Comparison of ENCODE assay signal across 19 mouse cellular contexts in genomic region chr5:21046150-21047048, GRCm38 (mm10). TPM values are rescaled to one million over a fixed set of nuclear protein-coding genes. Genes with fewer than 3 reads are reported as not detected.
DNase-seq lines count a peak whose midpoint lies in the region; ATAC-seq and TF ChIP-seq lines count a peak whose summit lies in the region.
"Had no signal": no experiment of that assay in that cellular context is flagged by ENCODE, and none has a peak within 500 bp of the region (broad histone marks: within the 10 kb centered on the region; RNA-seq: fewer than 3 reads in every experiment).

No protein-coding gene starts in this region.

- no peak overlapping the region for H3K4me3 ChIP-seq in spleen, adult 2 months (ENCODE audit: extremely low read depth, insufficient read depth, insufficient read length)
- peak overlapping the region; percentile 18 to 29 for H3K4me3 ChIP-seq in MEL (ENCODE audit: control insufficient read depth in 1 of 2, insufficient read depth in 1 of 2, low read depth in 2 of 2, low read length in 2 of 2)
- no peak overlapping the region for H3K4me3 ChIP-seq in forebrain, embryonic 12.5 days (replicated peaks)
- H3K4me3 ChIP-seq: hindbrain, embryonic 12.5 days; midbrain, embryonic 13.5 days; myocyte had no signal

- WGBS in spleen, adult 2 months: 31% methylated on average over 7 of the region's 7 CpGs
- WGBS in forebrain, embryonic 12.5 days: 94% methylated on average over 7 of the region's 7 CpGs

- no peaks in the 10 kb centered on the region for H3K27me3 ChIP-seq in spleen, adult 2 months (ENCODE audit: control insufficient read depth, insufficient read depth, low read length)
- H3K27me3 ChIP-seq in MEL (ENCODE audit: control insufficient read depth in 1 of 2, insufficient read depth in 2 of 2, low read length in 2 of 2): no peaks in the 10 kb centered on the region
- no peaks in the 10 kb centered on the region for H3K27me3 ChIP-seq in forebrain, embryonic 12.5 days
- H3K27me3 ChIP-seq: hindbrain, embryonic 12.5 days; midbrain, embryonic 13.5 days had no signal

- H3K9me3 ChIP-seq in MEL (replicated peaks; ENCODE audit: insufficient read depth, low read length): no peaks in the 10 kb centered on the region
- H3K9me3 ChIP-seq in forebrain, embryonic 12.5 days: no peaks in the 10 kb centered on the region
- H3K9me3 ChIP-seq: hindbrain, embryonic 12.5 days; midbrain, embryonic 13.5 days had no signal

- peaks cover 61% of the 10 kb centered on the region for H3K79me2 ChIP-seq in MEL (ENCODE audit: control insufficient read depth, insufficient read depth, low read length, poor library complexity)

- no peak for TF ChIP-seq CTCF in spleen, adult 2 months (IDR thresholded peaks at IDR 0.05; ENCODE audit: extremely low read depth, insufficient read depth, insufficient read length, insufficient replicate concordance)
- no peak for TF ChIP-seq CTCF in MEL (IDR thresholded peaks at IDR 0.05 in 2 of 3, conservative IDR thresholded peaks at IDR 0.05 in 1 of 3; ENCODE audit: control insufficient read depth in 1 of 3, insufficient read depth in 1 of 3, low read depth in 2 of 3, low read length in 3 of 3, poor library complexity in 1 of 3, severe bottlenecking in 1 of 3)

- peak overlapping the region; percentile 8; the same call in 1 of the 2 replicates for H3K27ac ChIP-seq in spleen, adult 2 months (ENCODE audit: insufficient read depth, low read length)
- peak overlapping the region; percentile 70 for H3K27ac ChIP-seq in MEL (ENCODE audit: control insufficient read depth, low read depth, low read length)
- no peak overlapping the region for H3K27ac ChIP-seq in forebrain, embryonic 12.5 days
- H3K27ac ChIP-seq: hindbrain, embryonic 12.5 days; midbrain, embryonic 13.5 days had no signal

- TF ChIP-seq RAD21 in MEL (IDR thresholded peaks at IDR 0.05; ENCODE audit: low read depth, low read length): no peak

- H3K9ac ChIP-seq in MEL (ENCODE audit: control insufficient read depth, low read depth, low read length, poor library complexity, severe bottlenecking): peak overlapping the region; percentile 7
- H3K9ac ChIP-seq in forebrain, embryonic 12.5 days: no peak overlapping the region
- H3K9ac ChIP-seq: hindbrain, embryonic 12.5 days; midbrain, embryonic 13.5 days had no signal

- DNase-seq in spleen, adult 2 months (ENCODE audit: low read depth in 1 of 2, low spot score in 2 of 2): no peak
- DNase-seq in spleen, postnatal 14 days (ENCODE audit: low spot score in 2 of 2): no peak
- DNase-seq in MEL (ENCODE audit: low read depth, low spot score): peak; percentile 85
- peak; percentile 50 for DNase-seq in naive thymus-derived CD4-positive, alpha-beta T cell, adult 2 months (ENCODE audit: low read depth)
- DNase-seq in cerebellum, adult 9-11 months: no peak
- DNase-seq: cerebellum, adult 8-10 months; embryo, embryonic 11 days; gastrocnemius, postnatal 14 days; kidney, postnatal 10 days; lung, postnatal 10 days; spleen, adult 18-20 months had no signal

- H3K4me1 ChIP-seq in spleen, adult 2 months (ENCODE audit: control insufficient read depth, insufficient read depth, insufficient read length): peaks cover 7% of the 10 kb centered on the region; the same call in 1 of the 2 replicates
- H3K4me1 ChIP-seq in MEL (ENCODE audit: control insufficient read depth in 1 of 2, insufficient read depth in 2 of 2, low read length in 2 of 2): peaks cover 34 to 46% of the 10 kb centered on the region in 2 experiments
- H3K4me1 ChIP-seq in forebrain, embryonic 12.5 days: 0 out of 2 replicates have a peak, but pooled peaks cover 2% of the 10 kb centered on the region
- H3K4me1 ChIP-seq: hindbrain, embryonic 12.5 days had no signal

- H3K36me3 ChIP-seq in spleen, adult 2 months (ENCODE audit: control insufficient read depth, insufficient read depth, low read length): no peaks in the 10 kb centered on the region
- H3K36me3 ChIP-seq in MEL (ENCODE audit: control insufficient read depth in 1 of 2, insufficient read depth in 2 of 2, low read length in 2 of 2): peaks cover 0 to 77% of the 10 kb centered on the region in 2 experiments; a peak in 2 of 4 replicates
- H3K36me3 ChIP-seq in forebrain, embryonic 12.5 days (replicated peaks): no peaks in the 10 kb centered on the region
- H3K36me3 ChIP-seq: hindbrain, embryonic 12.5 days; midbrain, embryonic 13.5 days had no signal

- TF ChIP-seq EP300 in MEL (IDR thresholded peaks at IDR 0.05; ENCODE audit: low read depth in 1 of 2, low read length in 2 of 2): peak; percentile 86 to 90

- peak; percentile 51 for ATAC-seq in inflammation-experienced regulatory T-cells, adult 6 months
- no peak for ATAC-seq in forebrain, embryonic 12.5 days (ENCODE audit: low FRiP score)
- ATAC-seq: forebrain, embryonic 16.5 days; intestine, embryonic 16.5 days; midbrain, embryonic 13.5 days had no signal

- TF ChIP-seq POLR2A in spleen, adult 2 months (IDR thresholded peaks at IDR 0.05; ENCODE audit: low read depth, low read length): no peak
- TF ChIP-seq POLR2A in MEL (IDR thresholded peaks at IDR 0.05; ENCODE audit: control insufficient read depth in 1 of 2, insufficient read depth in 1 of 2, low read depth in 1 of 2, low read length in 2 of 2, poor library complexity in 1 of 2): no peak

- H3K4me2 ChIP-seq in forebrain, embryonic 12.5 days: no peak overlapping the region
- H3K4me2 ChIP-seq: heart, embryonic 11.5 days; hindbrain, embryonic 12.5 days; midbrain, embryonic 13.5 days had no signal

TF ChIP-seq in MEL, 35 proteins besides CTCF, POLR2A, EP300 and RAD21 (continues in another document):
- TF ChIP-seq MAZ (IDR thresholded peaks at IDR 0.05; ENCODE audit: low read depth, low read length) (no peak), NRF1 (IDR thresholded peaks at IDR 0.05; ENCODE audit: insufficient read depth, low read depth, low read length, poor library complexity, severe bottlenecking) (no peak), MAFK (IDR thresholded peaks at IDR 0.05; ENCODE audit: borderline replicate concordance, low read depth, low read length) (no peak), POLR2AphosphoS5 (IDR thresholded peaks at IDR 0.05; ENCODE audit: borderline replicate concordance, low read depth, low read length) (no peak), CHD1 (IDR thresholded peaks at IDR 0.05; ENCODE audit: low read depth, low read length) (no peak), USF2 (IDR thresholded peaks at IDR 0.05; ENCODE audit: borderline replicate concordance in 1 of 2, insufficient read depth in 1 of 2, low read depth in 1 of 2, low read length in 2 of 2) (no peak), ZKSCAN1 (IDR thresholded peaks at IDR 0.05; ENCODE audit: low read depth, low read length) (no peak), MEF2A (IDR thresholded peaks at IDR 0.05; ENCODE audit: extremely low read depth, insufficient replicate concordance, low read depth, low read length, poor library complexity, severe bottlenecking) (no peak), TCF12 (IDR thresholded peaks at IDR 0.05; ENCODE audit: low read depth, low read length) (peak; percentile 88), MYB (IDR thresholded peaks at IDR 0.05; ENCODE audit: low read depth, low read length) (no peak), ELF1 (IDR thresholded peaks at IDR 0.05; ENCODE audit: low read depth, low read length) (peak; percentile 20; the same call in 1 of the 2 replicates), MAX (IDR thresholded peaks at IDR 0.05; ENCODE audit: low read length) (peak; percentile 92), ZC3H11A (IDR thresholded peaks at IDR 0.05; ENCODE audit: low read depth, low read length) (no peak), SIN3A (IDR thresholded peaks at IDR 0.05; ENCODE audit: low read length) (peak; percentile 65), KAT2A (conservative IDR thresholded peaks at IDR 0.05; ENCODE audit: low read depth, low read length) (no peak), NELFE (IDR thresholded peaks at IDR 0.05; ENCODE audit: low read depth, low read length) (no peak), CHD2 (IDR thresholded peaks at IDR 0.05; ENCODE audit: low read length) (no peak), GABPA (IDR thresholded peaks at IDR 0.05; ENCODE audit: low read depth, low read length) (no peak), MYC (IDR thresholded peaks at IDR 0.05; ENCODE audit: low read depth, low read length) (peak; percentile 85), TAL1 (IDR thresholded peaks at IDR 0.05; ENCODE audit: low read length) (peak; percentile 88), JUND (IDR thresholded peaks at IDR 0.05; ENCODE audit: low read depth, low read length) (0 out of 2 replicates have a peak, but pooled peaks have one; percentile 8), POLR2AphosphoS2 (IDR thresholded peaks at IDR 0.05; ENCODE audit: low read length) (no peak), SMC3 (IDR thresholded peaks at IDR 0.05; ENCODE audit: low read depth, low read length) (no peak), RCOR1 (IDR thresholded peaks at IDR 0.05; ENCODE audit: low read depth, low read length) (peak; percentile 84), E2F4 (IDR thresholded peaks at IDR 0.05; ENCODE audit: borderline replicate concordance, low read depth, low read length) (no peak), BHLHE40 (IDR thresholded peaks at IDR 0.05; ENCODE audit: borderline replicate concordance, low read depth, low read length) (peak; percentile 95), HCFC1 (IDR thresholded peaks at IDR 0.05; ENCODE audit: low read depth, low read length) (peak; percentile 21; the same call in 1 of the 2 replicates), ETS1 (IDR thresholded peaks at IDR 0.05; ENCODE audit: low read depth, low read length) (peak; percentile 77), TBP (IDR thresholded peaks at IDR 0.05; ENCODE audit: low read depth, low read length) (no peak), USF1 (IDR thresholded peaks at IDR 0.05; ENCODE audit: low read depth, low read length) (no peak; the same call in 1 of the 2 replicates), ZNF384 (IDR thresholded peaks at IDR 0.05; ENCODE audit: low read depth, low read length) (no peak), GATA1 (IDR thresholded peaks at IDR 0.05; ENCODE audit: low read depth, low read length) (peak; percentile 96), ZMIZ1 (IDR thresholded peaks at IDR 0.05; ENCODE audit: low read depth, low read length) (no peak), UBTF (IDR thresholded peaks at IDR 0.05; ENCODE audit: borderline replicate concordance, insufficient read depth, low read depth, low read length) (no peak)

RNA-seq across cellular contexts. Expression of gene Ptpn12, which starts 9.3 kb away (rescaled TPM):
- polyA plus RNA-seq in spleen, adult 2 months (2012; rRNA removed): 23.2 and 28.7 TPM in 2 replicates
- total RNA-seq in MEL (2012; rRNA removed): 14.8 and 23.2 TPM in 2 replicates
- polyA plus RNA-seq in MEL (2012; ENCODE audit: insufficient read depth in 1 of 2, insufficient read length in 2 of 2, low read depth in 1 of 2, low replicate concordance in 2 of 2, missing spikeins in 1 of 2): 100 to 1,000 TPM in 1 of 2 experiments, 10 to 100 TPM in 1; 58.2 to 177 TPM
- polyA plus RNA-seq in inflammation-experienced regulatory T-cells, adult 6 months (2017; shearing (Covaris generic)): 10 to 100 TPM in 2 of 3 experiments, 1 to 10 TPM in 1; 7.4 to 18.3 (median 12.8) TPM
- 30.4 and 32.1 TPM in 2 replicates for polyA plus RNA-seq in forebrain, embryonic 12.5 days (2016; fragmentation: Nextera tagmentation; extraction: Ambion mirVana)

Comparison
In these comparisons a context has a peak if more than half of its experiments do, and no peak if none do; other contexts are left out.
1. DNase-seq: peak in MEL (single experiment) and naive thymus-derived CD4-positive, alpha-beta T cell, adult 2 months (single experiment); none in spleen, adult 2 months (0 of 2), spleen, postnatal 14 days (0 of 2) and cerebellum, adult 9-11 months (single experiment).
2. H3K4me3 ChIP-seq: peak in MEL (2 of 2); none in spleen, adult 2 months (single experiment) and forebrain, embryonic 12.5 days (single experiment).